Mouse (Mus musculus) cerebellum, adult 11 months (tissue): ENCODE measurements around the gene Awat2.
"Not testable (repeated sequence)": the region's sequence is repeated elsewhere in the genome, so short reads cannot be mapped to it uniquely, and the experiment has no call there.

Experiments used
- DNase-seq: peaks from one replicate; pipeline ENCODE4 v3.0.0; 2022

Gene Awat2

GRCm38 (mm10) chrX:100442617-100443016 is at the start of gene Awat2:
Awat2 (minus strand) TSS chrX:100442717.
- DNase-seq = not testable (repeated sequence)

DNA sequence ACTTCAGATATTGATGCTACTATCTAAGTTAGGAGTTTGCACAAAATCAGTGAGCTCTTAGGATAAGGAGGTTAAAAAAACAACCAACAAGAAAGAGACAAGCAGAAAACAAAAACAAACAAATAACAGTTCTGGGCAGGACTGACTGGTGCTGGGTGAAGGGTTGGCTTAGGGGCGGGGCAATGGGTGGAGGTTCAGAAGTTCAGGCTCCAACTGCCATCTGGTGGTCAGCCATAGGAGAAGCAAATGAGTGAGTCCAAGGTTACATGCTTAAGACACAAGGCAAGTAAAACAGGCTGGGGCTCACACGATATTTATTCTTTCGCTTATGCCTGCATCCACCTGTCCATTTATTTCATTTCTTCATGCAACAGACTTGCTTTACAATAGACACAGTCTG is 37.8 kb upstream of the Awat2 start:
- DNase-seq = peak; percentile 37

DNA sequence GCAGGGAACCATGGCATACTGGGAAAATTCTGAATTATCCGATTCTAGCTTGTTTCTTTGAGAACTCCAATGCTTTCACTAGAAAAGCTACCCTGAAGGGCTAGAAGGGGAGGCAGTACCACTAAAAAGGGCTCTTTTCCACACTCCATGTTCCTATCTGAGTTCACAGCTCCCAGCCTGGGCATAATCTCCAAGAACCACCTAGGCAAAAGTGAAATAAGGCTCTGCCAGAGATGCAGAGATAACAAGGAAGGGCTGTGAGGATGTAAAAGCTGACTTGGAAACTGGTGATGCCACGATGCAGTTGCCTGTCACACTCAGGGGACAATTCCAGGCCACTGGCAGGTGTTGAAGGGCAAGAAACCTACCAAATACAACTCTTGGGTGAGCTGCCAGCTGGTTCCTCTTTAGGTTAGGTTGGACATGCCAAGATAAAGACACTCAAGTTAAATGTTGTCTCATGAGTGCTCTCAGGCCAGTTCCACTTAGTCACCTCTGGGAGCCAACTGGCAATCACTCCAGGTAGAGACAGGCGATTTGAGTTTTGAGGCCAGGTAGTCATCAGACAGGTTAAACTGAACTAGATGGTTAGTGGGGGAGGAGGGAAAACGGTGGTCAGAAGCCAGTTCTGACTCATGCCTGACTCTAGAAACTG is 33.2 kb upstream of the Awat2 start:
- no peak for DNase-seq

DNA sequence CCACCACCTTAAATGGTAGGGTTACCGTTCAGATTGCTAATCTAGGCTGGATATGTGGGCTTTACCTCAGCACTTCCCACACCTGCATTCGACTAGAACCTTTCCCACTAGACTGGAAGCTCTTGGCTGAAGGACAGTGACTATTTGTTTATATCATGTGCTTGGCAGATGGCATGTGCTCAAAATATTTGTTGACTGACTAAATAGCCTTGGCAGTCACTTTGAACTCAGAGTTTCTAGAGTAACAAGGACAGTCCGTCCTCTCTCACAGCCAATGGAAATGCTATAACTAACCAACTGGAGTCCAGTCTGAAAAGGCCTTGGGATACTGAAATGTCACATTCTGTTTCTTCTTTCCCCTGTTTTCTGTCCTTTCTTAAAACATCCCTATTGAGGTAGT is 29.0 kb upstream of the Awat2 start:
- DNase-seq = no peak

GRCm38 (mm10) chrX:100470126-100470525 is 27.6 kb upstream of the Awat2 start:
- no peak for DNase-seq

DNA sequence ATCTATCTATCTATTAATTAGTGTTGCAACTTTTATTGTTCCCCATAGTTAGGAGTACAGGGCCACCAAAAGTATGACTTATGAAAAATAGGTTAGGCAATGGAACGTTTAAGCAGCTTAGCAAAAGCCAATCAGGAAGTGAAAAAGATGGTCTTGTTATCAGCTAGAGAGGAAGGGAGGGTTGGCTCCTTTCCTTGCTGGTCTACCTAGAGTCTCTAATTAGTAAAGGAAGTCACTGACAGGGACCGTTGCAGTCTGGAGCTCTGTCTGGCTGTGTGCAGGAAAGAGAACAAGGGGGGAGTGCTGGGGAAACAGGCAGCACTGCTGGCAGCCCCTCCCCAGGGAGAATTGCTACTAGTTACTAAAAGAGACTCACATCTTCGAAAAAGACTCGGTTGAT is 25.5 kb upstream of the Awat2 start:
- DNase-seq = no peak

DNA sequence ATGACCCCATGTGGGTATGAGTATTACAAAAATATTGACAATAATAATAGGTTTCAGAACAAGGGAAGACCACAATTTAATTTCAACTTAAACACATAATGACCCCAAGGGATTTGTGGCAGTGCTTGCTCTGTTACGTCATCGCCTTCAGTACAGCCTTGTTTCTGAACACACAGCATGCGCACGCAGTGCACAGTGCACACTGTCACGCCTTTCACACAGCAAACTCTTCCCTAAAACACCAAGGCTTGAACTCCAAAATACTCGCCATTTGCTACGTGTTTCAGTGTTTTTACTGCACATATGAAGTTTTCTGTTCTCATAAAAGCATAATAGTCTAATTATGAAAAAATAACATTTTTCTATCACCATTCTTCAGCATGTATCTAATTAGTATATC is 1.0 kb upstream of the Awat2 start:
- DNase-seq = no peak

DNA sequence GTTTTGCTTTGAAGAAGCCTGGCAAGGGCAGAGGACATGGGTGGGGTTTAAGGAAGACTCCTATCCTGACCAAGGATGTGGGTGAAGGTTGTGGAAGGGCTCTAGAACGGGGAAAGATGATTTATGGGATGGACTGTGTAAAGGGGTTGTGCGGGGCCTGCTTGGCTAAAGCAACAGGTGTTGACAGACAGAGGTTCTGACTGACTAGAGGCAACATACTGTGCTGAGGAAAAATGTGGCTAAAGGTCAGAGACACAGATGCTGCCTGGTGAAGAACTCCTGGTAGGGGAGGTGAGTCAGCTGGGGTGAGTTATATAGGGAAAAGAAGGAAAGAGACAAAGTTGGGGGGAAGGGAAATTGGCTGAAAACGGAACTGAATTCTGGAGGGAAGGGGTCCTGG is 10.2 kb downstream of the Awat2 start:
- no peak for DNase-seq

GRCm38 (mm10) chrX:100428693-100429092 is 13.8 kb downstream of the Awat2 start, which contains the start of gene Otud6a:
Otud6a (plus strand) TSS chrX:100429013.
- no peak for DNase-seq

- no peak for DNase-seq
Observed at GRCm38 (mm10) chrX:100409245-100409644, 33.3 kb downstream of the Awat2 start.

- no peak for DNase-seq
Observed at GRCm38 (mm10) chrX:100401657-100402056, 40.9 kb downstream of the Awat2 start.

- DNase-seq = no peak
Observed at GRCm38 (mm10) chrX:100400900-100401299, 41.6 kb downstream of the Awat2 start.

- DNase-seq = no peak
Observed at GRCm38 (mm10) chrX:100395026-100395425, 47.5 kb downstream of the Awat2 start.

DNA sequence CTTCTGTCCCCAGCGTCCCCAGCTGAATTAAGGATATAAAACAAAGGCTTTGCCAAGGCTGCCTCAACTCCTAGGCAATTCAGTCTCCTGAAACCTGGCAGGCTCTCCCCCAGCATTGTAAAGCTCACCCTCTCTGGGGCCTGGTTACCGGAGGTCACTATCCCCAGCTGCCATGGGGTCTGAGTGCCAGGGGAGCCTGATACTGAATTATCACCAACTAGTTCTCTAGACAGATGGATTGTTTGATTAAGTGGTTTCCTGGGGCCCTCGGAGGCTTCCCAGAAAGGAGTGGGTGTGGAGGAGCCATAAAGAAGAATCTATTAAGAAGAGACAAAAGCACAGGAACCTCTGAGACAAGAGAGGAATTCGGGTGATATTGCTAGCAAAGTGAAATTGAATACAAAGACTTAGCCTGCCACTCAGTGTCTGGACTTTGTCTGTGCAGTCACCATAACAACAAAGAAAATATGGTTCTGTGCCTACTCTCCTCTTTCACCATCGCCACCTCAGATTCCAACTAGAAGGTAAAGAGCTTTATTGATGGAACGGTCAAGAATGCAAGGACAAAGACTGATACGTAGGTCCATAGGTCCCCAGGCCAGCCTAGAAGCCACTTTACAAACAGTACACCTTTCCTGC is 48.2 kb downstream of the Awat2 start:
- DNase-seq = no peak

GRCm38 (mm10) chrX:100392304-100392703 is 50.2 kb downstream of the Awat2 start:
- no peak for DNase-seq

- DNase-seq = peak; percentile 10
Observed at GRCm38 (mm10) chrX:100389887-100390286, 52.6 kb downstream of the Awat2 start.

- DNase-seq = no peak
Observed at GRCm38 (mm10) chrX:100356974-100357373, 85.5 kb downstream of the Awat2 start.
